Mouse (Mus musculus) ES-Bruce4 (cell line): Measurements from ENCODE around the gene Grin2a.

Experiments used
- CTCF ChIP-seq: IDR thresholded peaks from one replicate; pipeline ENCODE4 v1.8.1; 2011; ENCODE audit warnings: low read depth, low read length
- EP300 ChIP-seq: IDR thresholded peaks from 2 replicates; pipeline ENCODE4 v1.6.1; 2011; ENCODE audit warnings: low read depth, low read length; ENCODE audit not compliant: insufficient read depth
- POLR2A ChIP-seq: IDR thresholded peaks from one replicate; pipeline ENCODE4 v1.8.1; 2011; ENCODE audit warnings: low read length; ENCODE audit not compliant: insufficient read depth

- TF ChIP-seq CTCF (no peak), EP300 (no peak), POLR2A (no peak)
These were observed 10.3 kb downstream of the Grin2a start for GRCm38 (mm10) chr16:9985041-9985440.
